Mouse (Mus musculus) WW6 (cell line): ENCODE results near the gene Uqcc3.
A peak's percentile ranks its signal among the peaks of the same experiment; 100 is the strongest.
"Not testable (repeated sequence)": the region's sequence is repeated elsewhere in the genome, so short reads cannot be mapped to it uniquely, and the experiment has no call there.

ENCODE experiments used
- DNase-seq: peaks from one replicate; pipeline ENCODE4 v3.0.0-alpha.2; 2013; ENCODE audit warnings: low read depth, low spot score

The Uqcc3 gene

GRCm38 (mm10) chr19:8895397-8895960, 14.8 kb upstream of the Uqcc3 start:
- DNase-seq, result no peak

GRCm38 (mm10) chr19:8892829-8893766, 12.4 kb upstream of the Uqcc3 start, which contains the start of gene Ints5:
Gene Ints5 (plus strand): TSS chr19:8893005.
- DNase-seq, result no peak

GRCm38 (mm10) chr19:8888511-8889385, 8.0 kb upstream of the Uqcc3 start, which contains the start of the genes 1810009A15Rik and Gm49416:
Gene 1810009A15Rik (plus strand): TSS chr19:8888853.
Gene Gm49416 (plus strand): TSS chr19:8888926.
- DNase-seq, result peak; percentile 91

GRCm38 (mm10) chr19:8887585-8888463, 7.1 kb upstream of the Uqcc3 start:
- DNase-seq, result no peak

- no peak for DNase-seq
These were observed 6.3 kb upstream of the Uqcc3 start for GRCm38 (mm10) chr19:8886916-8887584.

- no peak for DNase-seq
These were observed 2.9 kb upstream of the Uqcc3 start, which contains the start of the genes Lbhd1 and Gm49403 for GRCm38 (mm10) chr19:8883616-8884015. Gene Lbhd1 (plus strand): TSS chr19:8883732. Gene Gm49403 (plus strand): TSS chr19:8883930.

GRCm38 (mm10) chr19:8881034-8881392, 290 bp upstream of the Uqcc3 start:
- no peak for DNase-seq

- DNase-seq, result no peak
These were observed 5.7 kb downstream of the Uqcc3 start for GRCm38 (mm10) chr19:8875031-8875430.

- no peak for DNase-seq
These were observed 8.4 kb downstream of the Uqcc3 start for GRCm38 (mm10) chr19:8872266-8872840.

GRCm38 (mm10) chr19:8871267-8872186, 9.2 kb downstream of the Uqcc3 start, which contains the start of gene Ubxn1:
Gene Ubxn1 (plus strand): TSS chr19:8871496.
- DNase-seq, result peak; percentile 92

- DNase-seq, result no peak
These were observed 9.9 kb downstream of the Uqcc3 start for GRCm38 (mm10) chr19:8870838-8871237.

- not testable (repeated sequence) for DNase-seq
These were observed 10.3 kb downstream of the Uqcc3 start for GRCm38 (mm10) chr19:8870381-8870780.

- DNase-seq, result no peak
These were observed 16.5 kb downstream of the Uqcc3 start for GRCm38 (mm10) chr19:8864265-8864664.

- DNase-seq, result no peak
These were observed 21.7 kb downstream of the Uqcc3 start for GRCm38 (mm10) chr19:8859018-8859417.

- DNase-seq, result no peak
These were observed 23.0 kb downstream of the Uqcc3 start for GRCm38 (mm10) chr19:8857689-8858088.

- no peak for DNase-seq
These were observed 27.6 kb downstream of the Uqcc3 start for GRCm38 (mm10) chr19:8853117-8853516.

GRCm38 (mm10) chr19:8852236-8852928, 28.3 kb downstream of the Uqcc3 start:
- DNase-seq, result no peak

GRCm38 (mm10) chr19:8851639-8852038, 29.1 kb downstream of the Uqcc3 start:
- no peak for DNase-seq
